Mouse (Mus musculus) MEL (cell line): ENCODE results near the gene Tatdn2. TPM values are rescaled to one million over a fixed set of nuclear protein-coding genes. Genes with fewer than 3 reads are reported as not detected.
A peak's percentile ranks its signal among the peaks of the same experiment; 100 is the strongest.

Source experiments
- DNase-seq: peaks from one replicate; pipeline ENCODE4 v3.0.0; 2011; ENCODE audit warnings: low read depth, low spot score
- H3K27ac ChIP-seq: 2 replicates; pipeline ENCODE4 v1.5.1; 2012; ENCODE audit warnings: low read depth, mild to moderate bottlenecking, control low read depth, low read length, moderate library complexity; ENCODE audit not compliant: control insufficient read depth
- H3K27me3 ChIP-seq, 2 experiments: fragments of 150-350 bp in 1 of 2; sonication (generic) in 1 of 2; 2 replicates each; pipeline ENCODE4 v1.6.1; 2012; ENCODE audit warnings: low read length in 2 of 2, mild to moderate bottlenecking in 2 of 2, improper control_type of control experiment in 1 of 2, moderate library complexity in 1 of 2; ENCODE audit not compliant: insufficient read depth in 2 of 2, control insufficient read depth in 1 of 2
- H3K36me3 ChIP-seq, 2 experiments: 2 replicates each; pipeline ENCODE4 v1.6.1; 2012 to 2014; ENCODE audit warnings: low read length in 2 of 2, improper control_type of control experiment in 1 of 2, inconsistent platforms in 1 of 2, mild to moderate bottlenecking in 1 of 2; ENCODE audit not compliant: insufficient read depth in 2 of 2, control insufficient read depth in 1 of 2
- H3K4me1 ChIP-seq, 2 experiments: fragments of 150-350 bp in 1 of 2; sonication (generic) in 1 of 2; 2 replicates each; pipeline ENCODE4 v1.6.1; 2012; ENCODE audit warnings: low read length in 2 of 2, improper control_type of control experiment in 1 of 2, mild to moderate bottlenecking in 1 of 2; ENCODE audit not compliant: insufficient read depth in 2 of 2, control insufficient read depth in 1 of 2
- H3K4me3 ChIP-seq, 2 experiments: fragments of 150-350 bp in 1 of 2; sonication (generic) in 1 of 2; 2 replicates each; pipeline ENCODE4 v1.5.1; 2012; ENCODE audit warnings: low read depth in 2 of 2, low read length in 2 of 2, mild to moderate bottlenecking in 2 of 2, moderate library complexity in 2 of 2, control low read depth in 1 of 2, improper control_type of control experiment in 1 of 2; ENCODE audit not compliant: control insufficient read depth in 1 of 2, insufficient read depth in 1 of 2
- H3K79me2 ChIP-seq: 2 replicates; pipeline ENCODE4 v1.6.1; 2012; ENCODE audit warnings: mild to moderate bottlenecking, low read length, moderate library complexity; ENCODE audit not compliant: control insufficient read depth, poor library complexity, insufficient read depth
- H3K9ac ChIP-seq: 2 replicates; pipeline ENCODE4 v1.6.1; 2012; ENCODE audit warnings: low read depth, mild to moderate bottlenecking, control low read depth, low read length, moderate library complexity; ENCODE audit not compliant: control insufficient read depth, poor library complexity, severe bottlenecking
- H3K9me3 ChIP-seq: fragments of 150-350 bp; sonication (generic); replicated peaks from 2 replicates; pipeline ENCODE4 v1.6.1; 2012; ENCODE audit warnings: mild to moderate bottlenecking, low read length, improper control_type of control experiment, moderate library complexity; ENCODE audit not compliant: insufficient read depth
- CHD1 ChIP-seq: IDR thresholded peaks from 2 replicates; pipeline ENCODE4 v1.6.1; 2012; ENCODE audit warnings: low read depth, mild to moderate bottlenecking, inconsistent platforms, low read length, improper control_type of control experiment
- CTCF ChIP-seq, 3 experiments: IDR thresholded peaks in 2 of 3; conservative IDR thresholded peaks in 1 of 3; 2 replicates each; pipeline ENCODE4 v1.5.1; 2011 to 2012; ENCODE audit warnings: low read length in 3 of 3, low read depth in 2 of 3, mild to moderate bottlenecking in 2 of 3, improper control_type of control experiment in 1 of 3, inconsistent platforms in 1 of 3, mixed read lengths in 1 of 3, moderate library complexity in 1 of 3; ENCODE audit not compliant: control insufficient read depth in 1 of 3, insufficient read depth in 1 of 3, poor library complexity in 1 of 3, severe bottlenecking in 1 of 3
- E2F4 ChIP-seq: IDR thresholded peaks from 2 replicates; pipeline ENCODE4 v1.6.1; 2011; ENCODE audit warnings: low read depth, low read length, improper control_type of control experiment, borderline replicate concordance
- ELF1 ChIP-seq: IDR thresholded peaks from 2 replicates; pipeline ENCODE4 v1.6.1; 2014; ENCODE audit warnings: low read depth, mild to moderate bottlenecking, inconsistent platforms, low read length, improper control_type of control experiment, moderate library complexity
- EP300 ChIP-seq, 2 experiments: IDR thresholded peaks; 2 replicates each; pipeline ENCODE4 v1.6.1; 2011; ENCODE audit warnings: improper control_type of control experiment in 2 of 2, low read length in 2 of 2, low read depth in 1 of 2, mild to moderate bottlenecking in 1 of 2
- HCFC1 ChIP-seq: IDR thresholded peaks from 2 replicates; pipeline ENCODE4 v1.6.1; 2012; ENCODE audit warnings: low read depth, mild to moderate bottlenecking, inconsistent platforms, low read length, improper control_type of control experiment, moderate library complexity
- JUND ChIP-seq: IDR thresholded peaks from 2 replicates; pipeline ENCODE4 v1.6.1; 2011; ENCODE audit warnings: low read depth, mild to moderate bottlenecking, improper control_type of control experiment, low read length
- MAFK ChIP-seq: IDR thresholded peaks from 2 replicates; pipeline ENCODE4 v1.6.1; 2011; ENCODE audit warnings: low read depth, mild to moderate bottlenecking, low read length, improper control_type of control experiment, borderline replicate concordance
- NELFE ChIP-seq: IDR thresholded peaks from 2 replicates; pipeline ENCODE4 v1.6.1; 2011; ENCODE audit warnings: low read depth, low read length, improper control_type of control experiment
- SIN3A ChIP-seq: IDR thresholded peaks from 2 replicates; pipeline ENCODE4 v1.6.1; 2012; ENCODE audit warnings: low read length, improper control_type of control experiment, inconsistent platforms
- TBP ChIP-seq: IDR thresholded peaks from 2 replicates; pipeline ENCODE4 v1.8.0; 2011; ENCODE audit warnings: low read depth, low read length, improper control_type of control experiment
- USF2 ChIP-seq, 2 experiments: IDR thresholded peaks; 2 replicates each; pipeline ENCODE4 v1.6.1; 2011 to 2012; ENCODE audit warnings: improper control_type of control experiment in 2 of 2, low read length in 2 of 2, borderline replicate concordance in 1 of 2, inconsistent platforms in 1 of 2, low read depth in 1 of 2, mild to moderate bottlenecking in 1 of 2; ENCODE audit not compliant: insufficient read depth in 1 of 2
- ZMIZ1 ChIP-seq: IDR thresholded peaks from 2 replicates; pipeline ENCODE4 v1.6.1; 2012; ENCODE audit warnings: low read depth, mild to moderate bottlenecking, inconsistent platforms, low read length, improper control_type of control experiment, moderate library complexity
- ZNF384 ChIP-seq: IDR thresholded peaks from 2 replicates; pipeline ENCODE4 v1.6.1; 2012; ENCODE audit warnings: low read depth, mild to moderate bottlenecking, inconsistent platforms, low read length, improper control_type of control experiment
- polyA plus RNA-seq, 2 experiments: library from polyadenylated mRNA; stranded (reverse) in 1 of 2; unstranded in 1 of 2; fragments of >175 nt in 1 of 2; fragments of >200 nt in 1 of 2; gene quantifications; 2 replicates each; pipeline versions ENCODE4 v1.2.1 to v1.2.4; 2012; ENCODE audit warnings: low replicate concordance in 2 of 2, low read depth in 1 of 2; ENCODE audit not compliant: insufficient read length in 2 of 2, insufficient read depth in 1 of 2, missing spikeins in 1 of 2
- total RNA-seq: library from RNA; depleted of rRNA; stranded (reverse); fragments of 300-350 nt; gene quantifications from 2 replicates; pipeline ENCODE4 v1.2.3, GENCODE M21; 2012

Gene Tatdn2
- total and polyA plus RNA-seq, 3 experiments: 102 to 136 (median 121) TPM

DNA sequence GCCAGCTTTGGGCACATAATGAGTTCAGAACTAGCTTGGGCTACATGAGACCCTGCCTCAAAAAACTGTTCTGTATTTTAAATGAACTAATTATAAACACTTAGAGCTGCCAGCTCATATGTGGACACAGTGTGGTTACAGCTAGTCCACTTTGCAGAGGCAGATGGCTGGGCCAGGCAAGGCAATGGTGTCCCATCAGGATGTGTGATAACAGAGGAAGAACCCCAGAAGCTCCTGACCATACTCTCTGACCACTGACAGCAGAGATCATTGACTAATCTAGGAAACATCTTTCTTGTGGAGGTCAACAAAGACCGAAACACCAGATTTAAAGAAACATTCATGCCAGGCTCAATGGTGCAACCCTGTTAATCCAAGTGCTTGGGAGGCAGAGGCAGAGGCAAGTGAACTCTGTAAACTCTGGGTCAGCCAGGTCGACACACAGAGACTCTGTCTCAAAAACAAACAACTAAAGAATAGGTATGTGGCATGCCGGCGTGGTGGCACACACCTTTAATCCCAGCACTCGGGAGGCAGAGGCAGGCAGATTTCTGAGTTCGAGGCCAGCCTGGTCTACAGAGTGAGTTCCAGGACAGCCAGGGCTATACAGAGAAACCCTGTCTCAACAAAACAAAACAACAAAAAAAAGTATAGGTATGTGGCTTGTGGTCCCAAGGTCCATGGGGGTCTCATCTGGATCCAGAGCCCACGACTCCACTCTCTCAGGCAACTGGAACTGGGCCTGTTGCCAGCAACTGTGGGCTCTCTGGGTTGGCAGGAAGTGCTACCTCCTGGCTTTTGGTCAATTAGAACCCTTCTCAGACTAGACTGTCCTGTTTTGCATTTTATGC lies 47.3 kb upstream of the Tatdn2 start:
- DNase-seq: no peak
- Histone ChIP-seq H3K27me3 (no peaks in the 10 kb centered on the region), H3K4me1 (peaks cover 3 to 22% of the 10 kb centered on the region in 2 experiments; a peak in 2 of 4 replicates), H3K79me2 (no peaks in the 10 kb centered on the region), H3K36me3 (peaks cover 0 to 5% of the 10 kb centered on the region in 2 experiments; a peak in 2 of 4 replicates), H3K4me3 (no peak overlapping the region), H3K27ac (no peak overlapping the region; the same call in 1 of the 2 replicates), H3K9ac (no peak overlapping the region), H3K9me3 (no peaks in the 10 kb centered on the region)
- no peak for TF ChIP-seq HCFC1
- TF ChIP-seq USF2 (IDR thresholded peaks at IDR 0.05; ENCODE audit: borderline replicate concordance in 1 of 2, insufficient read depth in 1 of 2, low read depth in 1 of 2, low read length in 2 of 2): no peak
- no peak for TF ChIP-seq CHD1
- no peak for TF ChIP-seq NELFE
- TF ChIP-seq ZNF384: no peak
- no peak for TF ChIP-seq JUND
- no peak for TF ChIP-seq SIN3A
- TF ChIP-seq MAFK: no peak

- Histone ChIP-seq H3K4me3 (no peak overlapping the region), H3K27me3 (no peaks in the 10 kb centered on the region), H3K36me3 (peaks cover 0 to 5% of the 10 kb centered on the region in 2 experiments; a peak in 2 of 4 replicates)
- TF ChIP-seq MAFK: no peak
- no peak for TF ChIP-seq E2F4
- no peak for TF ChIP-seq ELF1
- 0 out of 4 replicates have a peak, but pooled peaks of 1 of the 2 experiments have one; percentile 28 for TF ChIP-seq EP300 (IDR thresholded peaks at IDR 0.05; ENCODE audit: low read depth in 1 of 2, low read length in 2 of 2)
- no peak for TF ChIP-seq TBP
- TF ChIP-seq ZNF384: peak; percentile 84
- no peak for TF ChIP-seq CTCF (IDR thresholded peaks at IDR 0.05 in 2 of 3, conservative IDR thresholded peaks at IDR 0.05 in 1 of 3; ENCODE audit: control insufficient read depth in 1 of 3, insufficient read depth in 1 of 3, low read depth in 2 of 3, low read length in 3 of 3, poor library complexity in 1 of 3, severe bottlenecking in 1 of 3)
- TF ChIP-seq ZMIZ1: no peak
- TF ChIP-seq, all 39 proteins: peak for 2
- peaks cover 3 to 22% of the 10 kb centered on the region in 2 experiments; a peak in 2 of 4 replicates for H3K4me1 ChIP-seq
- no peak overlapping the region; the same call in 1 of the 2 replicates for H3K27ac ChIP-seq
- peak; percentile 48 for DNase-seq
- H3K9ac ChIP-seq: no peak overlapping the region
- H3K9me3 ChIP-seq: no peaks in the 10 kb centered on the region
- no peaks in the 10 kb centered on the region for H3K79me2 ChIP-seq
Observed at GRCm38 (mm10) chr6:113650197-113650640, 46.6 kb upstream of the Tatdn2 start.
